Mouse (Mus musculus): ENCODE measurements around the gene Tssk3.
"Not testable (repeated sequence)": the region's sequence is repeated elsewhere in the genome, so short reads cannot be mapped to it uniquely, and the experiment has no call there.

Gene Tssk3

DNA sequence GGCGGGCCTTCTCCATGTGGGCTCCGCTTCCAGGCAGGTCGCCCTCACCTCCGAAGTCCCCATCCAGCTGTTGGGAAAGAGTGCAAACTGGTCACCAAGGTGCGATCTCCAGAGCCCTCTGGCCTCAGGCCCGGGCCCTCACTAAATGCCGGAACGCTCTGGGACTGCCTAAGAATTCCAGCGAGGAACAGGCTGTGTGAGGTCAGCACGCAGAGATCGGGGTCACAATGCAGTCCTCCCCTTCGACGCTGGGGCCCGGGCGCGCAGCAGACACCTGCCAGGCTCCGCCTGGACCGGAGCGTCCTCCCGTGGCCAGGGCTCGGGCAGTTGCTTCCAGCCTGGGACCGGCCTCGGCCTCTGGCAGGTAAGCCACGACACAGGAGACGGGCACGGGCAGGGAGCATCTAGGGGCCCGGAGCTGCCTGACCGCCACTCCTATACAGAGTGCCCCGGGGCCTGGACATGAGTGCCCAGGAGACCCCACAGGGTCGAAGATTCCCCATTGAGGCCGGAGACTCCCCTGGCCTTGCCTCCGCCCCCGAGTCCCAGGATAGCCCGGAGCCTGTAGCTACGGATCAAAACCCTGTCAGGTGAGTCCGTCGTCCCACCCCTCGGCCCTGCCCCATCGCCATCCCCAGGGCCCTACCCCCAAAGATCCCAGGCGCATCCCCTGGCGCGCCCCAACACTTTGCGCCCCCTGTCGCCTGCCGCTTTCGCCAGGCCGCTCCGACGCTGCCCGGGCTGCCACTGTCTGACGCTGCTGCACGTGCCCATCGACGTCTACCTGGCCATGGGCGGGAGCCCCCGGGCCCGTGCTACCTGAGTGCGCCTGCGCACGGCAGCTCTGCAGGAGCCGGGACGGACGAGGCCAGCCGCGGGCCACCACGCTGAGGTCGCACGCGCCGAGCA, at the start of gene Tssk3, which contains the start of gene Fam229a:
TSS of gene Tssk3 (minus strand) at position 51 of the 909 bp plus-strand sequence.
TSS of gene Fam229a (plus strand) at position 219 of the 909 bp plus-strand sequence.
- no peak for DNase-seq (ENCODE audit: low spot score in 2 of 2)

DNA sequence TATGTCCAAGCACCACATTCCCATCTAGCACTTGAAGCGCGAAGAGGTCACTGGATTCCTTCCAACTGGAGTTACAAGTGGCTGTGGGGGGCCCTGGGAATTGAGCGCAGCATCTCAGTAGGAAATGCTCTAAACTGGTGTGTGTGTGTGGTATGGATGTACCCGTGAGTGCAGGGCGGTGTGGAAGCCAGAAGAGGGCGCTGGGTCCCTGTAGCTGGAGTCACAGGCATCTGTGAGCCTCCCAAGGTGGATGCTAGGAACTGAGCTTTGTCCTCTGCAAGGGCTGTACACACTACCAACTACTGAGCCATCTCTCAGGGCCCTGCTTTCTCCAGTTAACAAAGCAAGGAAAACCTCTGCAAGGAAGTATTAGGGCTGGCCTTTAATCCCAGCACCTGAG, 49.2 kb upstream of the Tssk3 start:
- peak; percentile 37 to 43 for DNase-seq (ENCODE audit: low spot score in 2 of 2)

DNA sequence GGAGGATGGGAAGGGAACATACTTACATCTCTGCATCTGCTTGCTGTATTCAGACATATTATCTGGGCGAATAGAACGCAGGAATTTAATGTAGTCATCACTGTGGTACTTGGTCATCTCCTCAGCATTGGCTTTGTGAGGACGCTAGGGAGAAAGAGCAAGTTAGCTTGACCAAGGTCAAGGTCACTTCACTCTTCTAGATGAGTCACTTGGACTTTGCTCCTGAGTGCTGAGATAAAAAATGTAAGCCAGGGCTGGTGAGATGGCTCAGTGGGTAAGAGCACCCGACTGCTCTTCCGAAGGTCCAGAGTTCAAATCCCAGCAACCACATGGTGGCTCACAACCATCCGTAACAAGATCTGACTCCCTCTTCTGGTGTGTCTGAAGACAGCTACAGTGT, 38.1 kb upstream of the Tssk3 start:
- DNase-seq (ENCODE audit: low spot score in 2 of 2), result not testable (repeated sequence)

DNA sequence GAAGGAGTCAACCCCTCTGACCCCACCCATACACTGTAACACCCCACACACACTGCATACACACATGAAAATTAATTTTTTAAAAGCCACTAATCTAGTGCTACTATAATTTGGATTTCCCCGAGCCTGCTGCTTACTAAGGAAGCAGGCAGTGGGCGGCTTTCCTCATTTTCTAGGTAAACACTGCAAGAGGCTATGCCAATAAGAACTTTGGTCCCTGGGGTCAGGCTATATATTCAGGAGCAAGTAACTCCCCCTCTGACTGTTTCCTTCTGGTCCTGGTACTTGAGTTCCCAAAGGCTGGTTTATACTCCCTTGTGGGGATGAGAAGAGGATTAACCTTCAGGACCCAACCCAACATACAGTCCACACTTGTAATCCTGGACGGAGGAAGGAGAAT, 35.1 kb upstream of the Tssk3 start:
- DNase-seq (ENCODE audit: low spot score in 2 of 2), result no peak

DNA sequence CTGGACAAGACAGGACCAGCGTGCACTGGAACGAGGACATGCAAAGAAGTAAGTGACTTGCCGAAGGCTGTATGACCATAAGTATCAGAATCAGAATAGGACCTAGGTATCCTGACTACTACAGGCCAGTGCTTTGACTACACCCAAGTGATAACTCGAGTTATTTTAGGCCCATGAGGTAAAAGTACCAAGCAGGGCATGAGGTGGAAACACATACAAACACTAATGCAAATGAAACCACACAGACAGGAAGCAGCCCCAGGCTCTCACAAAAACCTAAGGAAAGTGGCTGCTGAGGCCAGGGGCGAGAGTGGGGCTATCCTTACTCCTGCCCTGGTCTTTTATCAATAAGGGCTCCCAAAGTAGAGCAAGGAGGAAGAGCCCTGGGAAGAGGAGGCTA, 34.5 kb upstream of the Tssk3 start:
- peak; percentile 60 to 69 for DNase-seq (ENCODE audit: low spot score in 2 of 2)

DNA sequence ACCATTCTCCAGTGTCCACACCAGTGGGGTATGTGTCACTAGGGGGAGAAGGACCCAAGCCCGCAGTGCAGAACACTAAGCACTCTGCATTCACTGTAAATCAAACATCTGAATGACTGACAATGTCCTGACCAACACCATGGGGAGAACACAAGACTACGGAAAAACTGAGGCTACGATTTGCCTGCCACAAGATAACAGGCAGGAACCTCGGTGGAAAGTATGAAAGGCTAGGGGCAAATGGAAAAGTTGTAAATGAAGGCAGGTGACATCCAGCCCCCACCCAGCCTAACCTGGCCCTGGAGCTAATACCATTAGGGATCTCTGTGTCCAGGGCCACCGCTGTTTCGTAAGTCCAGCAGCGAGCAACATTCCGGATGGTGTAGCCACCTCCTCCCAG, 27.7 kb upstream of the Tssk3 start:
- DNase-seq (ENCODE audit: low spot score in 2 of 2), result no peak

DNA sequence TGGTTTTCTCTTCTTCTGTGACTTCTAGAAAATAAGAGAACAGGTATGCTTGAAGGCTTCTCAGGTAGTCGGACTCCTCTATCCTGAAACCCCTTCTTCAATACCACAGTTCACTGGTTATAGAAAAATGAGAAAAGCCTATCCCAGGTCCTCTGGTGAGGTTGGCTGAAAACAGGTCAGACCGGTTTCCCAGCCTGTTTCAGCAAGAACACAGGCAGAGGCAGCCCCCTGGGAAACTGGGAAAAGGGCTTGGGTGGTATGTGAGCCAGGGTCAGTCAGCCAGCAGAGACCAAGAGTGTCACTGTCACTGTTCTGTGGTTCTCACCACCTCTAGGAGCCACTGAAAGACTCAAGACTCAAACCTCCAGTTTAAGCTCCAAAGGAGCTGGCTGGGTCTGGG, 26.1 kb upstream of the Tssk3 start:
- DNase-seq (ENCODE audit: low spot score in 2 of 2), result no peak

DNA sequence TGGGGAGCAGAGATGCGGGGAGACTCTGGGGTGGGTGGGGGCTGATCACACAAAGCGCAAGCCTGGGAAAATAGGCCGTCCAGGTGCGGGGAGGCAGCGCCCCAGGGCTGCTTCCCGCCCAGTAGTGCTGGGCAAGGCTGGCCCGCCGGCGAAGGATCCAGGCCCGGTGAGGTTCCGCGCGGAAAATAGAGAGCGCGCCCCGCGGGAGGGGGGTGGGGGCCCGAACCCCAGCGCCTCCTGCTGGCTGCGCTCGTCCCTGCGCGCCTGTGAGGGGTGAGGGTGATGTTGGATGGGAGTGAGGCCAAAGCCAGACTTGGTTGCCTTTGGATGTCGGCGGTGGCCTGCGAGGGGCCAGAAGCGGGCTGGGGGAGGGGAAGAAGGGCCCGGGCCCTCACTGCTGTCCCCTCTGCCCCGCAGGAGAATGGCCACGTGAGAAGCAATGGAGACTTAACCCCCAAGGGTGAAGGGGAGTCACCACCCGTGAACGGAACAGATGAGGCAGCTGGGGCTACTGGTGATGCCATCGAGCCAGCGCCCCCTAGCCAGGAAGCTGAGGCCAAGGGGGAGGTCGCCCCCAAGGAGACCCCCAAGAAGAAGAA, 23.6 kb upstream of the Tssk3 start:
- peak; percentile 41 to 43 for DNase-seq (ENCODE audit: low spot score in 2 of 2)

DNA sequence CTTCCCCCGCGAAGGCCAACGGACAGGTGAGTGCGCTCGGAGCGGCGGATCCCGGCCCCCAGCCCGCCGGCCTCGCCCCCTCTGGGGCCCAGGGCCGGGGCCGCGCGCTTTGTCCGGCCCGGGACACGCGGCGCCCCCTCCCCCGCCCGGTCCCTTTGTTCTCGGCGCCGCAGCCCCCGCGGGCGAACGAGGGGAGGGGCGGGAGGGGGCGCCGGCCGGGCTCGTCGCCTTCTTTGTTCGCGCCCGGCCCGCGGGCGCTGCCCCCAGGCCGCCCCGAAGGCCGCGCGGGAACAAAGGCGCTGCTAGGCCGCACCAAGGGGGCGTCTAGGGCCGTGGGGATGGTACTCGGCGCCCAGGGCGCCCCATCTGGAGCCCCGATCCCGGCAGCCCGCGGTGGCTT, 23.1 kb upstream of the Tssk3 start:
- no peak for DNase-seq (ENCODE audit: low spot score in 2 of 2)

DNA sequence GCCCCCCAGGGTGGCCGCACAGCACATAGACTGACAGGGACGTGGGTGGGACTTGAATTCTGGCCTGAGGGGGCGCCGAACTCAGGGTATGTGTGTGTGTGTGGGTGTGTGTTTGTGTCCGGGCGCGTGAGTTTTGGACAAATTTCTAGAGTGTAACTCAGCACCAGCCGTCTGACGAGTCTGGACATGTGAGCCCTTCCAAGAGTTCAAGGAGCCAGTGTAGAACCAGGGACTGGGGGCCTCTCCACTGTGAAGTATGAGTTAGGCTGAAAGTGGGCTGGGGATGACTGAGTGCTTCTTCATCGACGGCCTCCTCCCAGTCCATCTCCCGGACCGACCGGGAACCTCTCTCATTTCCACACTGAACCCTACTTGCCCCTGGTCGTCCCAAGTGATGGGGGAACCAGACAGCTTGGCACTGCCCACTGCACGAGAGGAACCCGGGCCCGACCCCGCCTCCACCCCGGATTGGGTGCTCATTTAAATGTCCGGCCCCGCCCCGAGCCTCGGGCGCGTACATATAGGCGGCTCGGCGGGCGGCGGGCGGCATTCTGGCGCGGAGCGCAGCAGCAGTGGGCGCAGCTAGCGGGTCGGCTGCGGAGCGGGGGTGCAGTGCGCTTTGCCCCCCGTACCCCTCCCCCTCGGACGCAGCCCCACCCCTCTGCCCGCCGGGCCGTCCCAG, 22.4 kb upstream of the Tssk3 start, which contains the start of gene Marcksl1:
TSS of gene Marcksl1 (plus strand) at position 496 of the 682 bp plus-strand sequence.
- peak; percentile 88 to 90 for DNase-seq (ENCODE audit: low spot score in 2 of 2)

DNA sequence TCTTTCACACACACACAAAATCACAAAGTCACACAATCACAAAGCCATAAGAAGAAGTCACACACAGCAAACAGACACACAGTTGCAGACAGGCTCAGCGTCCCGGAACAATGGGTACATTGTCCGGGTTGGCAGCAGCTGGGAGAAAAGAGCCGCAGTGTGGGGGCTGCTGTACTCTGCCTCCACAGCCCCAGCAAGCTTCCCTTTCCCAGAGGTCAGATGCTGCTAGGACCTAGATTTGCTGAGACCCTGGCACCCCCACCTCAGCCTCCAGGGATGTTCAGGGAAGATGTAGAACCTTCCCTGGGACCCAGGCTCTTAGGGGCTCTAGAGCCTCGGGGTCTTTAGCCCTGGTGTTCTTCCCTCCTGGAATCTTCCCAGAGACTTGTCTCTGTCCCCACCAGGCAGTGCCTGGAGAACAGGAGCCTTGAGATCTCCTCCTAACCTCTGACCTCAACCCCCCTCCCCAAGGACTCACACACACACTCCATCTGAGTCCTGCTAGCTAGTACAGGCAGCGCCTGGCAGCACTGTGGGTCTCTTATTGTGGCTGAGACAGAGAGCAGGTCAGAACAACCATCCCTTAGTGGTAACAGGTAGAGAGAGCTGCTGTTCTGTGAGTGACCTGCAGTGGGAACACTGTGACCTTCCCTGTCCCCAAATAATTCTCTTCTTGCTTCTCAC, 20.7 kb upstream of the Tssk3 start:
- DNase-seq (ENCODE audit: low spot score in 2 of 2), result no peak

DNA sequence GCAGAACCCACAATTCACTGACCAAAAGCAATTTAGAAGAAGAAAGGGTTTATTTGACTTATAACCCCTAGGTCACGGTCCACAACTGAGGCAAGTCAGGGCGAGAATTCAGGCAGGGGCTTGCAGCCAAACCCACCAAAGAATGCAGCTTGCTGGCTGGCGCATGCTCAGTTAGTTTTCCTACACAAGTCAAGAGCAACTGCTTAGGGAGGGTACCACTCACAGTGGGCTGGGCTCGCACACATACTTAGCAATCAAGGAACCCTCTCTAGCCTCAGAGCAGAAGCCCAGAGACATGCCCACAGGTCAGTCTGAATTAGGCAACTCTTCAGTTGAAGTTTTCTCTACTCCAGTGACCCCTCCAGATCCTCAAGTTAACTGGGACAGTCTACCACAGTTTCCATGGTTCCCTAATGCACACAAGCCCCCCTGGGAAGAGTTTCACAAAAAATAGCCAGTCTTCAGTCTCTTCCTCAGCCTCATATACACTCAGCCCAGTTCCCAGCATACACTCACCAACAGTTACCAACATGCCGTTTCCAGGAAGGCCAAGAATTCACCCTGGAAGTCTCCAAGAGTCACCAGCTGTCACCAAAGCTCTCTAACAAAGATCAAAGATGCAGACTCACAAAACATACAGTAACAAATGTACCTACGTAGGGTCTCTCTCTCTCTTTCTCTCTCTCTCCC, 20.0 kb upstream of the Tssk3 start:
- DNase-seq (ENCODE audit: low spot score in 2 of 2), result no peak

DNA sequence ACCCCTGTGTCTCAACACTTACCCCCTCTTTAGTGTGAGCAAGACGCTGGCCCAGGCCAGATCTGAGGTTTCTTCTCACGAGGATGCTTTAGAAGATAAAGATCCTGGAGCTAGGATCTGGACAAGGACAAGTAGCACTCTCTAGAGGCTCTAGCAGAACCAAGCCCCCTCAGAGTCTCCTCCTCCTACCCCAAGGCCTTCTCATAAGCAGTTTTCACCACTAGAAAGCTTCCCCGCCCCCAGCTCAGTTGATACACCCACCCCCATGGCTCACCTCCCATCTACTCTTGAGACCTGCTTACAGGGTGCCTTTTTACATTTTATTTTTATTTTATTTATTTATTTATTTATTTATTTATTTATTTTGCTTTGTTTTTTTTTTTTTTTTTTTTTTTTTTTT, 18.8 kb upstream of the Tssk3 start:
- DNase-seq (ENCODE audit: low spot score in 2 of 2), result no peak

DNA sequence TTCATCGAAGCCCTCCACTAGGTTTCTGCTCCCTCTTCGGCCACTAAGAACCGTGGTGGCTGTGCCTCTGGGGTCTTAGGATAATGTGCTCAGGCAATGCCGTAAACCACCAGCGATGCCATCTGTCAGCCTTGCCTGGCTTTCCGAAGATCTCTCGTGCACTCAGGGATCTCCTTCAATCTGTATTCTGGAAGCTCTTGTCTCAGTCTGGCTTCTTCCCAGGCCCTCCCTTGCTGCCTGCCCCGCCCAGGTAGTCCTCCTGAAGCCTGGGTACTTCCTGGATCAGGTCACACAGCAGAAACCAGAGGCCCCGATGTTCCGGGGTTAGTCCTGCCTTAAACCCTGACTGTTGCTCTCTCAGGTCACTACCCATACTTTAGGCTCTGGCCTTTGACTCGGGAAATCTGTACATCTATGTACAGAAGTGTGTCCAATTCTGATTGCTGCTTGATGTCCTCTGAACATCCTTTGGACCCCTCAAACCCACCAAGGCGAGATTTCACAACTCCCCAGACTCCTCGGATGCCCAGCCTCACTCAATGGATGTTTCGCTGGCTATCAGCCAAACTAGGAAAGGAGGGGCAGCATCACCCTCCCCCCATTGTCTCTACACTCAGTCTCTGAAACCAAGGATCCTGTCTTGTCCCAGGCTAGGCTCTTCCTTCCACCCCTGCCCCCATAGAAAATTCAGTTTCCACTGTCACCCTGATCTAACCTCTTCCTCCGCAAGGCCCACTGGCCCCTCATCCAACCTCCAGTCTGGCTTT, 18.2 kb upstream of the Tssk3 start:
- DNase-seq (ENCODE audit: low spot score in 2 of 2), result no peak

DNA sequence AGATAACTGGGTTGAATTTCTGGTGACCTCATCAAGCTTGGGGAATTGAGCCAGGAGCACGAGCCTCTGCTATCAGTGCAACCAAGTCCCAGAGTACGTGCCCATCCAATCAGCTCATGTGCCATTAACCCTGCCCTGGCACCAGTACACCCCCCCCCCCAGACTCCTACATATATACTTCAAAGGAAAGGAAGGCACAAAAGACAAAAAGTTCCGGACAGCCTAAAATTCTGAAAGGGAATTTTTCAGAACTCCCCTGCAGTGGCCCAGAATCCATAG, 17.4 kb upstream of the Tssk3 start:
- DNase-seq (ENCODE audit: low spot score in 2 of 2), result no peak

DNA sequence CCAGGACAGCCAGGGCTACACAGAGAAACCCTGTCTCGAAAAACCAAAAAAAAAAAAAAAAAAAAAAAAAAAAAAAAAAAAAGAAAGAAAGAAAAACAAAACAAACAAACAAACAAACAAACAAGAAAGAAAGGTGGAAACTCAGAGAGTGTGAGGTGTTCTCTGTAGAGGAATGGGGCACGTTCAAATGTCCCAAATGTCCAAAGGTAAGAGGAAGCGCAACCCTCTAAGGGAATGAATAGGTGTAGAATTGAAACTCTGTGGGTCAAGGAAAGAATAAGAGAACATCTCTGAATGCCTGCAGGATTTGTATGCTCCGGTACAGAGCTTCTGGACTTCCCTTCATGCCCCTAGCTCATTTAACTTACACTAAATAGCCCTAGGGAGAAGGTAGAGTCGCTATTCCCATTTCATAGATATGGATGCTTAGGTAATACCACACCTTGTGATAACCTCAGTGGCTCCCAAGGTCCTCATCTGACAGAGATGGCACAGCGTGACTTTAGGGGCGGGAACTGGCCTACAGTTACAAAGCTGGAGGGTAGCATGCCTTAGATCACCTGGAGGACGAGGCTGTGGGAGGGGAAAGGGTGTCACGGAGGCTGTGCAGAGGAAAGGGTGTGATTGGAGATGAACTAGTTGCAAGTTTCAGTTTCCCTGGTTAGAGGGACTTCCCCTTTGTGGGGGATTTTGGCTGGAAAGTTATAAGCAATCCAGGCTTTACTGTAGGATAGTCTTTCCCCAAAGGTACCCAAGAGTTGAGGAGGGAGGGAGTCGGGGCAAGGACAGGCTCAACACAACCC, 16.8 kb upstream of the Tssk3 start:
- DNase-seq (ENCODE audit: low spot score in 2 of 2), result peak in 1 of 2 experiments; percentile 34

DNA sequence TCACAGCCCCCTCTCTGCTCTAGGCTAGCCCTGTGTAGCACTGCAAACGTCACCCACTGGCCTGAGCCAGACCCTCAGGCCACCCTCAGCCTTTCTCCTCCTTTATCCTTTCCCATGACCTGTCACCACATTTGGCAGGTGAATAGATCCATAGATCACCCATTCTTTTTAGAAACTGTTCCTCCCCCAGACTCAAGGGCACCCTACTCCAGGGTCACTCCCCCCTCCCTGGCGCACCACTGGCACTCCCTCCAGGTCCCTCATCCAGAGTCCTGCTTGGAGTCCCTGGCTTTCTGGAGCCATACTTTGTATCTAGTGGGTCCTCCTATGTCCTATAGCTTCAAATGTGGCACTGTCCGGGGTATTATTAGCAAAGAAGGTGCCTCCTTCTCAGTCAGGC, 14.7 kb upstream of the Tssk3 start:
- no peak for DNase-seq (ENCODE audit: low spot score in 2 of 2)

DNA sequence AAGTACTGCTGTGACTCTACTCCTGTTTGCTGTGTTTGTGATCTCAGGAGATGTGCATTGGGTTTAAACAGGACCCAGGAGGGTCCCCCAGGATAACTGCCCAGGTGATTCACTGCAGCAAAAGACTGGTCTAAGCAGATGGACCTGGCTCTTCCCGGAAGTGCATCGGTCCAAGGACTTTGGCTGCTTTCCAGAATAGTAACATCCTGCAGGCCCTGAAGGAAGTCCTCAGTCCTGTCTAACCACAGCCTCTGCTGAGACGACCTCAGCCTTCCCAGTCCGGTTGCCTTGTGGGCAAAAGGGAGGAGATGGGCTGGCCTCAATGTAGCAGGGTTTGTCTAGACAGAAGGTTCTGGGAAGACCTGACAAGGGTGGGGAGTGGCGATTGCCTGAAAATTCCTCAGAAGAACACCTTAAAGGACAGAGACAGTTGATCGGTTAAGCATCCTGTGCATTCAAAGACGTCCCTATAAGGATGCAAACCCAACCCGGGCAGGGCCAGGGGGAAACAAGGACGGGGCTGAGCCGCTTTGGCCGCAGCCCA, 12.2 kb upstream of the Tssk3 start:
- no peak for DNase-seq (ENCODE audit: low spot score in 2 of 2)

DNA sequence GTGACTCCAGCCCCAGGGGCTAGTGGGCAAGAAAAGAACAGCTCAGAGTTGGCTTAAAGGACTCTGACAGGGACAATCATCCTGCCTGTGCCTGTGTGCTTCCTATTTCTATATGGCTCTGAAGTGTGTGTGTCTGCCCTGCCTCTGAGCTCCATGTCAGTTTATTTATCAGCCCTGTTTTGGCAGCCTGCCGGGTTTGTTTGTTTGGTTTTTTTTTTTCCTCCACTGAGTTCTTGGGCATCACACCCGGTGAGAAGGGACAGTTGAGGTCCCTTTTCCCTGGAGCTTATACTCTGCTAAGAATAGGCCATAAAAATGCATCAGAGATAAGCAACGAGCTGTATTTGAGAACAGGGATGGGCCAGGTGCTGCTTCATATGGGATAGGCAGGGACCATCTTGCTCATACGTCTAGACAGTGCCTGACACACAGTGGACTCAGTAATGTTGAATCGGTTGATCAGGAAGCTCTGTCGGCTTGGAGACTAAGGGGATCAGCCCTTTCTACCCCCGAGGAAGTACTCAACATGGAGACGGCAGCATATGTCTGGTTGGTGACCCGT, 11.6 kb upstream of the Tssk3 start:
- no peak for DNase-seq (ENCODE audit: low spot score in 2 of 2)
